Mouse (Mus musculus): ENCODE results near the gene Gm9837. TPM values are rescaled to one million over a fixed set of nuclear protein-coding genes. Genes with fewer than 3 reads are reported as not detected.
A peak's percentile ranks its signal among the peaks of the same experiment; 100 is the strongest.

The Gm9837 gene
- not detected for total RNA-seq (2021)
- long read RNA-seq, experiment 1: 0 reads
- long read RNA-seq, experiment 2: 0 reads

DNA sequence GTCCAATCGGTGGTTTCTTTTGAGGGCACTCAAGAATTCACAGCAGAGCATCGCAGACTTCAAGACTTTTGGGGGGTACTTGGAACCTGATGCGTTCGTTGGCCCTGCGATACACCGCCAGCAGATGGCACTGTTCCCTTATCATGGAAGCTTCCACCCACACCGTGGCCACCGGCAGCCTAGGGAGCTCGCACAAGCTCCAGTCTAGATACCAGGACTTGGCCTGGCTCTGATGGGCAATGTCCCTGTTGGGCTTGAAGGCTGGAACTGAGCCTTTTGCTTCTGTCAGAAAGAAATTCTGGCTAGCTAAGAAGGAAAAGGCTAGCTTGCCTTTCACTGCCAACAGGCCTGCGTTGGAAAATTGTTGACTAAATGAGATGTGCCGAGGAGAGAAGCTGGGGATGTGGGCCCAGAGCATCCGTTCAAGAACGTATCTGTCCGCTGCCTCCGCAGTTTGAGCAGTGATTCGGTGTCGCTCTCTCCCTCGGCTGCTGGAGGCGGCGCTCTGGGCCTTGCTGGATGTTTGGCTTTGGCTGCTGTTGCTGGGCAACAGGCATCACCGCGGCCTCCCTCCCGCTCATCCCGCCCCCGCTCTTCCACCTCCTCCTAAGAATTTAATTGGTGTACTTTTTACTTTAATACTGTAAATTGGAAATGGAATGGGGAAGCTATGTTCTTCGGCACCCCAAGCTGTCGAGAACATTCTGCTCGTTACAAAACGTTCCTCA is at the start of gene Gm9837:
TSS of gene Gm9837 (minus strand) at position 512 of the 728 bp plus-strand sequence.
- peak; percentile 70 to 75 for DNase-seq (ENCODE audit: low spot score in 2 of 2)

DNA sequence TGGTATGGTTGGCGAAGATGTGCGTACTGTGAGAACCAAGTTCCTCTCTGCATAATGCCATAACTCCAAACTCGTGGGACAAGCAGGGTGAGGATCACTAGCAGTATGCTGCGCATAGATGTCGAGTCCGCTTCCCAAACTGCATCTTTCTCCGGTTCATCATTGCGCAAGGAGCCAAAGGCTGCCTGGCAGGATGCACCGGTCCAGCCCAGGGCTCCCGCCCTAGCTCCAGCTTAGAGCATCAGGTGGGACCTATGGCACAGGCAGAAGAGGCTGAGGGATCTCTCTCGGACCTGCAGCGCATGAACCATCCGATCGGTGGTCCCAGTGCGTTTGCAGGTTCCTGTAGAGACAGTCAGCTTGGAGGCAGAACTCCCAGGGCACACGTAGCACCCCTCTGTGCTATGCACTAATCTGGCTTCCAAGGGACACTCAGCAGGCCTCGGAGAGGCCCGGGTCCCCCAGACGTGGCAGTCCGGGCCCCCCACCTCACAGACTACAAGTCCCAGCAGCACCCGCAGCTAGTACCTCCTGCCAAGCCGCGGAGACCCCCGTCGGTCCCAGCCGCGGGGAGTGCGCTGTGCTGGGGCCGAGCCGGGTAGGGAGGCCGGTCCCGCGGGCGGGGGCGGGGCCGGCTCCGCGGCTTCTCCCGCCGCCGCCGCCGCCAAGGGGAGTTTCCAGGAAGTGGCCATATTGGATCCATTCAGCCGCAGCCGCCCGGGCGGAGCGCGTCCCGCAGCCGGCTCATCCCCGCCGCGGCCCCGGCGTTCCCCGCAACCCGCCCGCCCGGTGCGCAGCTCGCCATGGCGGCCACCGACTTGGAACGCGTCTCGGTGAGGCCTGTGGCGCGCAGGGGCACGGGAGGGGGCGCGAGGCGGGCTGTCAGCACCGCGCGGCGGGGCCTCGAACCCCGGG is 49.2 kb upstream of the Gm9837 start, which contains the start of gene Sept8:
TSS of gene Sept8 (plus strand) at position 51 of the 915 bp plus-strand sequence.
- DNase-seq (ENCODE audit: low spot score in 2 of 2): peak in 1 of 2 experiments; percentile 27

DNA sequence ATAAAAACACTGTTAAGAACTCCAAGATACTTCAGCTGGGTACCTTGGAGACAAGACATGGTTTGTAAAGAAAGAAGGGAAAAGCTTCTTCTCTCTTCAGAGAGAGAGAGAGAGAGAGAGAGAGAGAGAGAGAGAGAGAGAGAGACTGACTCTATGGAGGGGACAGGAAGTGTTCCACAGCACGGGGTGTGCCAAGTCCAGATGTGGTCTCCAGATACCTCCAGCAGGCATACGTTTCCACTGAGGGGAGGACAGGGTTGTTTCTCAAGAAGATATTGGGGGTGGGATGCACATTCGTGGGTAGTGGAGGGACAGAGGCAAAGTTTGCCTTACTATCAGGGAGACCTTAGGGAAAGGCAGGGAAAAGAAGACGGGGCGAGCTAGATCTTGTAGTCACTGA is 48.5 kb upstream of the Gm9837 start:
- no peak for DNase-seq (ENCODE audit: low spot score in 2 of 2)

DNA sequence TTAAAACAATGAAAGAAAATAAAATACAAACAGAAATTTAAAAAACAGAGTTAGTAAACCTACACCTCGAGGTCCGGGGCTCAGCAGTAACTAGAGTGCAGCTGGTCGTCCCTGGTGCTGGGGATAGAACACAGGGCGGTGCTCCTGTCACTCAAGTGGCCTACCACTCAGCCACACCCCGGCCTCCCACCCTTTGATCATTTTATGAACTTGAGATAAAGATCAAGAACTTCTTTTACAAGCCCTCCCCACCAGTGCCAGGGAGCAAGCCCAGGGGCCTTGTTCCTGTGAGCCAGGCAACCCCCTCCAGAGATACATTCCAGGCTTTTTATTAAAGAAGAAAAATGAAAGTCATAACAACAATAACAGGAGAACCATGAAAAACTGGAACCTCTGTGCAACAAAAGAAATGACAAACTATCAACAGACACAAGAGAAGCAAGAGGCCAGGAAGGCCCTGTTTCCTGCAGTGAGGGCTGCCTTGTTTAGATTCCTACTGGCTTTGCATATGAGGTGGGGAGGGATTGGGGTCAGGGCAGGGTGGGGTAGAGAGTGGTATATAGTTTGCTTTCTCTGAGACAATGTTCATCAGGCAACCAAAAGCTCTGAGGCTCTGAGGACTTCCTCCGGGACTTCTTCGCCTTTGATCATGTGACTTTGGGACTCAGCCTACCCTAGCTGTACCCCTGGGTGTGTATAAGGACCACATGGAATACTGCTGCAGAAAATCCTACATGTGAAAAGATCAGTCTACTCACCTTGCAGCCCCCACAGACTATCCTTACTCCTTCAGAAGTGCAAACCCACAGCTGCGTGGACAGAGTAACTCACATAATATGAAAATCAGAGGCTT is 46.7 kb upstream of the Gm9837 start:
- no peak for DNase-seq (ENCODE audit: low spot score in 2 of 2)

- DNase-seq (ENCODE audit: low spot score in 2 of 2): no peak
Observed at GRCm38 (mm10) chr11:53510351-53510750, 40.1 kb upstream of the Gm9837 start.

GRCm38 (mm10) chr11:53508591-53508990 is 38.3 kb upstream of the Gm9837 start:
- no peak for DNase-seq (ENCODE audit: low spot score in 2 of 2)

GRCm38 (mm10) chr11:53508152-53508551 is 37.9 kb upstream of the Gm9837 start:
- peak in 1 of 2 experiments; percentile 12 for DNase-seq (ENCODE audit: low spot score in 2 of 2)

- DNase-seq (ENCODE audit: low spot score in 2 of 2): no peak
Observed at GRCm38 (mm10) chr11:53507098-53507805, 37.0 kb upstream of the Gm9837 start.

- no peak for DNase-seq (ENCODE audit: low spot score in 2 of 2)
Observed at GRCm38 (mm10) chr11:53505026-53505663, 34.9 kb upstream of the Gm9837 start.

GRCm38 (mm10) chr11:53504376-53504775 is 34.1 kb upstream of the Gm9837 start:
- no peak for DNase-seq (ENCODE audit: low spot score in 2 of 2)

GRCm38 (mm10) chr11:53503738-53504137 is 33.5 kb upstream of the Gm9837 start:
- DNase-seq (ENCODE audit: low spot score in 2 of 2): no peak

DNA sequence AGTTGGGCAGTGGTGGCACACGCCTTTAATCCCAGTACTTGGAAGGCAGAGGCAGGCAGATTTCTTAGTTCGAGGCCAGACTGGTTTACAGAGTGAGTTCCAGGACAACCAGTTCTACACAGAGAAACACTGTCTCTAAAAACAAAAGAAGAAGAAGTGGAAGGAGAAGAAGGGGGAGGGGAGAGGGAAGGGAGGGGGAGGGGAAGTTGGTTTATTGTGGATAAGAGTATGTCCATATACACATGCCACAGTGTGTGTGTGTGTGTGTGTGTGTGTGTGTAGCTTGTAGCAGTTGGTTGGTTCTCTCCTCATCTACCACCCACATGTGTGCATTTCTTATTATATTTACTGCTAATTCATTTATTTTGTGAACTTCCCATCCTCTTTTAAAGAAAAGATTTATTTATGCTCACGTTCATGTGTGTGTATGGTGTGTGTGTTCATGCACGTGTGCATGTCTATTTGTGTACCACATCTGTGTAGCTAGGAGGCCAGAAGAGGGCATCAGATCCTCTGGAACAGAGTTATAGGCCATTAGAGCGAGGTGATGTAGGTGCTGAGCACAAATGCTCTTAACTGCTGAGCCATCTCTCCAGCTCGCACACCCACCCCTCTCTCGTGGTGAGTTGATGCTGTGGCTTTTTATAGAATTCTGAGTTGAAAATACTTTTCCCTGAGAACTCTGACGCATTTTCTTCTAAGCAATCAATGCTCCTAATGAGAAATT is 31.9 kb upstream of the Gm9837 start:
- no peak for DNase-seq (ENCODE audit: low spot score in 2 of 2)

- no peak for DNase-seq (ENCODE audit: low spot score in 2 of 2)
Observed at GRCm38 (mm10) chr11:53500569-53500968, 30.3 kb upstream of the Gm9837 start.

- DNase-seq (ENCODE audit: low spot score in 2 of 2): no peak
Observed at GRCm38 (mm10) chr11:53496946-53497345, 26.7 kb upstream of the Gm9837 start.

DNA sequence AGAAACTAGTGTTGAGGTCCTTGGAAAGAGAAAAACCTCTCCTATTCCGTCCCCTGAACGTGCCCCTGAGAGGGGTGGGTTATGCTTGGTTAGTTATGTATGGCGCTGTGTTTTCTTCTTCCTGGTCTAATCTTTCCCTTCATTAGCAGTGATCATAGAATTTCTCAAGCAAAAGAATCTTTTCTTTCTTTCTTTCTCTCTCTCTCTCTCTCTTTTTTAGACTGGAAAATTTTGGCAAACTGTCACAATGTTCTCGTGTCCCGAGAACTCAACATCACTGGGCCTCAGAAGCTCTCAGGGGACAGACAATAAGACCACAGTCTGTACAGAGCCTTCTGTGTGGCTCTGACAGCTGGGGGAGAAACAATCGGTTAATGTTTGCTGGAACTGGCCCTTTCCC is 25.1 kb upstream of the Gm9837 start:
- DNase-seq (ENCODE audit: low spot score in 2 of 2): no peak

- DNase-seq (ENCODE audit: low spot score in 2 of 2): no peak
Observed at GRCm38 (mm10) chr11:53493243-53493955, 23.1 kb upstream of the Gm9837 start.

GRCm38 (mm10) chr11:53491954-53492401 is 21.7 kb upstream of the Gm9837 start:
- no peak for DNase-seq (ENCODE audit: low spot score in 2 of 2)

DNA sequence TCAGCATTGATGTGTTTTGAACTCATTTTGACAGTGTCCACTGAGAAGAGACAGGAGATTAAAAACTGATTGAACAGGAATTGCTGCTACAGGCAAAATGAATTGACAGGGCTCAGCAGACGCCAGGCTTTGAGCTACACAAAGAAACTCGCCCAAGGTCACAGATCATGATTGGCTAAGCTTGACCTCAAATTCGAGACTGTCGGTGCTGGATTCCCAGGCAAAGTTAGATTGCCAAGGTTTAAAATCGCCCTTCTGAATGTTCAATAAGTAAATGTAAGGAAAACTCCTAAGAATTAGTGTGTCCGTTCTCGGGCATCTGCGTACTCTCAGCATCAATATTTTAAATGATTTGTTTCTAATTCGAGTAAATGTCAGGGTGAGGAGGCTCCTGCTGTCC is 19.1 kb upstream of the Gm9837 start:
- DNase-seq (ENCODE audit: low spot score in 2 of 2): no peak

GRCm38 (mm10) chr11:53489007-53489406 is 18.7 kb upstream of the Gm9837 start:
- no peak for DNase-seq (ENCODE audit: low spot score in 2 of 2)
